Mouse (Mus musculus) macrophage (primary cell): ENCODE data around the gene Strip1. TPM values are rescaled to one million over a fixed set of nuclear protein-coding genes. Genes with fewer than 3 reads are reported as not detected.
"Not testable (repeated sequence)": the region's sequence is repeated elsewhere in the genome, so short reads cannot be mapped to it uniquely, and the experiment has no call there.

ENCODE experiments used
- H3K27ac ChIP-seq: fragments of 350-480 bp; formaldehyde crosslinking; 2 replicates; pipeline ENCODE4 v1.9.0; 2021
- H3K36me3 ChIP-seq: fragments of 350-480 bp; formaldehyde crosslinking; 2 replicates; pipeline ENCODE4 v1.9.0; 2021; ENCODE audit errors: inconsistent target
- H3K4me3 ChIP-seq: fragments of 350-480 bp; formaldehyde crosslinking; 2 replicates; pipeline ENCODE4 v1.9.0; 2021; ENCODE audit errors: inconsistent target
- H3K79me2 ChIP-seq: fragments of 350-480 bp; formaldehyde crosslinking; 2 replicates; pipeline ENCODE4 v1.9.0; 2021; ENCODE audit errors: inconsistent target
- WGBS: methylation state at CpG from one replicate; pipeline ENCODE4 v1.1.7; 2026; ENCODE audit warnings: inconsistent platforms; ENCODE audit not compliant: missing documents; 5-methylcytosine and 5-hydroxymethylcytosine counted together
- polyA plus RNA-seq: library from polyadenylated mRNA; stranded (reverse); fragments of 250-400 nt; gene quantifications from 3 replicates; pipeline ENCODE4 v1.2.4, GENCODE M21; 2018; ENCODE audit warnings: inconsistent platforms
- total RNA-seq, 78 experiments: library from RNA; depleted of rRNA; stranded (reverse); fragments of 250-400 nt; gene quantifications; 1 replicate in 9 of 78; 2 replicates in 24 of 78; 3 replicates in 43 of 78; 4 replicates in 2 of 78; pipeline ENCODE4 v1.2.4; 2018; ENCODE audit warnings: inconsistent platforms in 56 of 78

The Strip1 gene
- total RNA-seq (2018; cell fraction: chromatin; rRNA removed), result 100 to 1,000 TPM in 8 of 26 experiments, 10 to 100 TPM in 18; 32.8 to 162 (median 52.1) TPM
- total RNA-seq (2018; cell fraction: cytosol; rRNA removed), result 10 to 100 TPM; 15.9 to 41.5 (median 19.7) TPM
- total RNA-seq (2018; cell fraction: nucleus; rRNA removed), result 100 to 1,000 TPM in 1 of 26 experiments, 10 to 100 TPM in 25; 28.8 to 104 (median 45.2) TPM
- 17.9 to 32.8 TPM (median 20.6 TPM) in 3 replicates for polyA plus RNA-seq

DNA sequence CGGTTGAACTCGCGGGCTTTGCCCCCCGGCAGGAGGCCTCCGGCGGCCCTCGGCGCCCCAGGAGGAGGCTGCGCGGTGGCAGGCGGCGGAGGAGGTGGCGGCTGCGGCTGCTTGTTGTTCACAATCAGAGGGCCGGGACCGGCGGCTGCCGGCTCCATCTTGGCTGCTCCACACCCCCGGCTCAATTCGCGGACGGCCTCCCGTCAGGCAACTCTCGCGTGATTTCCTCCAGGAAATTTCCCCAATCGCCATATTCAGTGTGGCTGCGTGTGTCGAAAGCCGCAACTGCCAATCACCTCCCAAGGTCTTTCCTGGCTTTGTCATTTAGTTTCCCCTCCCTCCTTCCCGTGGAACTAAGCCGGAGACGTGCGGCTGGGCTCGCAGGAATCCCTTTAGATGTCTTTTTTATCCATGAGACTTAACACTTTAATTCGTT is at the start of gene Strip1:
Gene Strip1 (minus strand): TSS at position 172 of the 436 bp plus-strand sequence.
- Histone ChIP-seq H3K27ac (peak within 1 kb of the TSS; percentile 45), H3K36me3 (peaks cover 13% of the 10 kb centered on the region)

DNA sequence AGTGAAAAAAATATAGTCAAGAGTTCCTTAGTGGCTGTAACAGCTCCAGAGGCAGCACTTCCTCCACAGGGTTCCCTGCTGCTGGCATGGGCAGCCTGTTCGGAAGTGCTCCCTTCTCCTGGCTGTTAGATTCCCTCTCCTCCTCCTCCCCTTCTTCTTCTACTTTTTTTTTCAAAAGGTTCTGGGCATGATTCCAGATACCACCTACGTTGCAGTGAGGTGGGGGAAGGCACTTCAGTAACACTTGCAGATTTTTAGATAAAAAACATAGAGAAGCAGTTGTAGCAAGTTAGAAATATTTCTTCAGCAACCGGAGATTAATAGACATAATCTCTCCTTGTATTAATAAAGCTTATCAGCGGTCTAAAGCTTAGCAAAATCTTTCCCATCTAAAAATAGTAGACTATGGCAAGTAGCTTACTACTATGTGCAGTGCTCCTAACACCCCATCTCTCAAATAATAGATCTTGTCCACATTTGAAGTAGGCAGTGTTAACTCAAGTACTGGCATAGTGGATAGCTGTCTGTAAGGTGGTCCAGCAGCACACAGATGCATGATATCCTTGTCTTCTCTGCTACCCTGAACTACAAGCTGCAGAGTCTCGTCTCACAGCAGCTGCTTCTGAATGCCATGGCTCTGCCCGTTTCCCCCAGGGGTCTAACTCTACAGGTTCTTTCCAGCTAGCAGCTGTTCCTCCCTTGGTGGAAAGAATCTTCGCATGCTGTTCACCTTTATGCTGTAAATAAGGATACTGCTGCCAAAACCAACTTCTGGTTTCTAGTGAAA is 49.5 kb upstream of the Strip1 start:
- WGBS, result 35% methylated on average over 7 of the region's 7 CpGs
- peaks cover 86% of the 10 kb centered on the region for H3K79me2 ChIP-seq
- H3K27ac ChIP-seq, result no peak overlapping the region
- no peak overlapping the region for H3K4me3 ChIP-seq
- no peaks in the 10 kb centered on the region; the same call in 1 of the 2 replicates for H3K36me3 ChIP-seq

More for the DNA sequence above, at the start of gene Strip1:
- Histone ChIP-seq H3K79me2 (peaks cover 28% of the 10 kb centered on the region), H3K4me3 (peak within 1 kb of the TSS; percentile 67)
- WGBS, result under 1% methylated on average over 35 of the region's 35 CpGs

DNA sequence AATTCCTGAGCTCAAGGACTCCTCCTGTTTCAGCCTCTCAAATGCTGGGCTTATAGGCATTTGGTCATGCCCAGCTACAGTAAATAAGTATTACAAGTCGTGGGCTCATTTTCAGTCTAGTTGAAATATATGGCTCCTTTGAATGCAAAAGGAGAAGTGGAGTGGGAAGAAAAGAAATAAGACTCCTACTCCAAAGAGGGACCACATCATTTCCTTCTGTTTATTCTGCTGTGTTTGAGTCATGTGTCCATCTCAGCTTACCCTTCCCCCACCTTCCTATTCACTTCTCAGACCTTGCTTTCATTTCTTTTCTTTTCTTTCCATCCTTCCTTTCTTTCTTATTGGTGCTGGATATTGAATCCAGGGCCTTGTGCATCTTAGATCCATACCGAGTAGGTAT is 40.0 kb upstream of the Strip1 start:
- peaks cover 38% of the 10 kb centered on the region for H3K36me3 ChIP-seq

DNA sequence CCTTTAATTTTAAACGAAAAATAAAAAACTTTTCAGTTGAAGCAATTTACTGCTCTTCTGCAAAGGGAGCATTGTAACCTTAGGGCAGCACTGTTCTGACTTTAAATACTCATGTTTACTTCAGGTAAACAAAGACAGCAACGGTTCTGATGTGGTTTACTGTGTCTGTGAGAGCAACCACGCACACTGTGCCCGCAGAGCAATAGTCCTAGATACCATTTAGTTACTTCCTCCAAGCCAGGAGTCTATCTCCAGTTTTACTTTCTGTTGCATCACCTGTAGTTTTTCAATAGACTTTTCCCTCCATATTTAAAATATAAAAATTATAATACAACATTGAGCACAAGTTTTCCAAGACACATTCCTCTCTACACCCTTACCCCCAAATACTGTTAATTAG is 39.0 kb upstream of the Strip1 start:
- Histone ChIP-seq H3K79me2 (no peaks in the 10 kb centered on the region; the same call in 1 of the 2 replicates), H3K36me3 (peaks cover 47% of the 10 kb centered on the region), H3K27ac (peak overlapping the region; percentile 85), H3K4me3 (no peak overlapping the region)
- 33% methylated on average over 4 of the region's 4 CpGs for WGBS

More for the DNA sequence above, 40.0 kb upstream of the Strip1 start:
- WGBS, result 46% methylated on average over 2 of the region's 2 CpGs
- no peak overlapping the region for H3K4me3 ChIP-seq
- no peaks in the 10 kb centered on the region; the same call in 1 of the 2 replicates for H3K79me2 ChIP-seq
- peak overlapping the region; percentile 85 for H3K27ac ChIP-seq

DNA sequence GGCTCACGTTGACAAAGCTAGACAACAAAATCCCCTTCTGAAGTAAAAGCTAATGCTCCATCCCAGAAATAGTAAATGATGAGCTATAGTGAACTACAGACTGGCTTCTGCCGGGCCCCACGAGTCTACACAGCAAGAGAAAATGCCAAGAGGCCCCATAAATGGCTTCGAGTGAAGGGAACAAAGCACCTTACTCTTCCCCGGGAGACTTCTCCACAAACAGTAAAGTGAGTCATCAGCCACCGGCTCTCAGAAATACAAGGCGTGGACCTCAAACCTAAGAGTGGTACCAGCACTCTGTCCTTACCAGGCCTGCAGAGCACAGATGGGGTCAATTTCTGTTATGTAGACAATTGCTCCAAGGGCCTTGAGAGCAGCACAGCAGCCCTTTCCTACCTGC is 37.3 kb upstream of the Strip1 start:
- WGBS, result 95% methylated on average over 7 of the region's 7 CpGs
- Histone ChIP-seq H3K36me3 (peaks cover 64% of the 10 kb centered on the region), H3K79me2 (no peaks in the 10 kb centered on the region; the same call in 1 of the 2 replicates)

DNA sequence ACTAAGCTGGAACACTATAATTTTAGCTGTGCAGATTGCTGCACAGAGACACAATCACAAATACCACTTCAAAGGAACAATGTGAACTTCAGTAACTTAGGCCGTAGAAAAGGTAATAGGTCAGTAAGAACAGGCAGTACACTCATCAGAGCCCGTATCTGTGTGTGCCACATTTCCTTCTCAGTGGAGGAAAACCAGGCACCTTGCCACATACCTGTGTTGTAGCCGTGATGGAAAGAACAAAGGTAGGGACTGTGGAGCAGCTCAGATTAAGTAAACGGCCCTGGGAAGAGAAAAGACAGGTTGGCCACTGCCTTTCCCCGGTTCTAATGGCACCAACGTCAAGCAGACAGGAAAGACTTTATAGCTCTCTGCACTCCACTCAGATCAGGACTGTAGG is 35.9 kb upstream of the Strip1 start:
- H3K4me3 ChIP-seq, result no peak overlapping the region
- H3K27ac ChIP-seq, result no peak overlapping the region
- 92% methylated on average over 6 of the region's 6 CpGs for WGBS
- H3K79me2 ChIP-seq, result no peaks in the 10 kb centered on the region
- H3K36me3 ChIP-seq, result peaks cover 73% of the 10 kb centered on the region

More for the DNA sequence above, 37.3 kb upstream of the Strip1 start:
- Histone ChIP-seq H3K4me3 (no peak overlapping the region), H3K27ac (no peak overlapping the region)

DNA sequence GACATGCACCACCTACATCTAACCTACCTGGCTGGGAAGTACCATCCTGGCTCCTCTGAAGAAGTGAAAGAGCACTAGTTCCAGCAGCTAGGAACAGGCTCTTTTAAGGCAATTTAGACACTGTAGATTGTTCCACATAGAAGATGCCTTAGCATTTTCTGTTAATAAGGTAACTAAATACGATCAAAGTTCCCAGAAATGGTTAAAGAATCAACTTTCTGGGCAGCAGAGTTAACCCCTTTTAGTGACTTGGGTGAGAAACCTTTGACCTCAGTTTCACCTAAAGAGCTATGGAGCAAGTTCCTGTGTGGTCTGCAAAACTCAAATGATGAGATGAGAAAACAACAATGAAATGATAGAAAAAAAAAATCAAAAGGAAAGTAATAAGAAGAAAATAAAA is 33.1 kb upstream of the Strip1 start:
- no peak overlapping the region for H3K4me3 ChIP-seq
- 94% methylated on average over 1 of the region's 1 CpGs for WGBS
- peaks cover 65% of the 10 kb centered on the region for H3K36me3 ChIP-seq
- H3K79me2 ChIP-seq, result no peaks in the 10 kb centered on the region
- H3K27ac ChIP-seq, result no peak overlapping the region

DNA sequence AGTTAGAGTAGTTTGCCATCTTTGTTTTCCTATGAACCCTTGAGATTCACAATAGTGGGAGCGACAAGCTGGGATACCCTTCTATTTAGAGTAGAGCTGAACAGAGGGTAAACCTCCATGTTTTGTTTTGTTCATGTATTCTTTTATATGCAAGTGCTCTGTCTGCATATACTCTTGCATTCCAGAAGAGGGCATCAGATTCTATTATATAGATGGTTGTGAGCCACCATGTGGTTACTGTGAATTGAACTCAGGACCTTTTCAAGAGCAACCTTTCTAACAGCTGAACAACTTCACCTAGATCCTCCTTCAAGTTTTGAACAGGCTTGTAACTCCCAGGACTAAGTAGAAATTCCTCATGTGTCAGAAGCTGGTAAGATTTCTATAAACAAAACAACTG is 27.5 kb upstream of the Strip1 start:
- WGBS, result 100% methylated on average over 1 of the region's 1 CpGs
- no peak overlapping the region for H3K4me3 ChIP-seq
- no peaks in the 10 kb centered on the region for H3K79me2 ChIP-seq
- H3K36me3 ChIP-seq, result peaks cover 11% of the 10 kb centered on the region
- H3K27ac ChIP-seq, result no peak overlapping the region

DNA sequence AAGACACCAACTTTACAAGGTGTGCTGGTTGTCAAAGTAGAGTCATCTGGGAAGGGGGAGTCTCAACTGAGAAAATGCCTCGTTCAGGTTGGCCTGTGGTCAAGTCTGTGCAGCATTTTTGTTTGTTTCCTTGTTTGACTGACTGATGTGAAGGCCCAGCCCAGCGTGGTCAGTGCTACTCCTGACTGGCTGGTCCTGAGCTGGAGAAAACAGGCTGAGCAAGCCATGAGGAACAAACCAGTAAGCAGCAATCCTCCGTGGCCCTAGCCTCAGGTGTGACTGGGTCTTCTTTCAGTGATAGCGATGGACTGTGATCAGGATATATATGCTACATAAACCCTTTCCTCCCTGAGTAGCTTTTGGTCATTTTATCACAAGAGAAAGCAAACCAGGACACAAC is 25.4 kb upstream of the Strip1 start:
- Histone ChIP-seq H3K27ac (no peak overlapping the region), H3K79me2 (no peaks in the 10 kb centered on the region), H3K36me3 (no peaks in the 10 kb centered on the region), H3K4me3 (no peak overlapping the region)
- 74% methylated on average over 3 of the region's 4 CpGs for WGBS

DNA sequence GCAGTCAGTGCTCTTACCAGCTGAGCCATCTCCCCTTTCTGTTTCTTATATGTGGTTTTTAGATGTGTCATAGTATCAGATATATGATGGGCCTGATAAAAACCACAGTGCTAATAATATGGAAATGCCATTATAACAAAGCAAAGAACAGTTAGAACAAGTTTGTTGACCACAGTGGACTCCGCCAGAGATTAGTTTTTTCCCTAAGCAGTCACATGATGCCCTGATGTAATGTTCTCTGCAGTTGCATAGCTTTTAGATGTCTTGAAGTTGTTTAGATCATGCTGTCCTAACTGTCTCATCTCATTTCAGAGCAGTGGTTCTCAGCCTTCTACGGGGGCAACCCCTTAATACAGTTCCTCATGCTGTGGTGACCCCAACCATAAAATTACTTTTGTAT is 24.7 kb upstream of the Strip1 start:
- Histone ChIP-seq H3K79me2 (no peaks in the 10 kb centered on the region), H3K27ac (no peak overlapping the region)
- WGBS, result 83% methylated on average over 2 of the region's 2 CpGs

DNA sequence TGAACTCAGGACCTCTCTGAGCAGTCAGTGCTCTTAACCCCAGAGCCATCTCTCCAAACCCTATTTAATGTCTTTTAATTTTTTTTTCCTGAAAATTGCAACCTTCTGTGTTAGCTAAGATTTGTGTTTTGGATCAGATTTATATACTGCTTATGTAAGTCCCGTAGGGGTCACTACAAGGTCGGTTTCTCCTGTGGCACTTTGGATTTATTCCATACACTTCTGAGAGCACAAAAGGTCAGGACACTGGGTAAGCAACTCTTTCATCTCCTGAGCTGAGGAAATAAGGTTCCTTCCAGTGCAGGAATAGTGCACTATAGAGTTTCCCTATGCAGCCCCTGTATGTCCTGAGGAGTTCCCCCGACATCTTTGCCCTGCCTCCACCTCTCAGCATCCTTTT is 24.0 kb upstream of the Strip1 start:
- no peak overlapping the region for H3K27ac ChIP-seq
- H3K36me3 ChIP-seq, result no peaks in the 10 kb centered on the region
- 92% methylated on average over 3 of the region's 3 CpGs for WGBS
- no peaks in the 10 kb centered on the region for H3K79me2 ChIP-seq
- no peak overlapping the region for H3K4me3 ChIP-seq

More for the DNA sequence above, 24.7 kb upstream of the Strip1 start:
- Histone ChIP-seq H3K36me3 (no peaks in the 10 kb centered on the region), H3K4me3 (no peak overlapping the region)

DNA sequence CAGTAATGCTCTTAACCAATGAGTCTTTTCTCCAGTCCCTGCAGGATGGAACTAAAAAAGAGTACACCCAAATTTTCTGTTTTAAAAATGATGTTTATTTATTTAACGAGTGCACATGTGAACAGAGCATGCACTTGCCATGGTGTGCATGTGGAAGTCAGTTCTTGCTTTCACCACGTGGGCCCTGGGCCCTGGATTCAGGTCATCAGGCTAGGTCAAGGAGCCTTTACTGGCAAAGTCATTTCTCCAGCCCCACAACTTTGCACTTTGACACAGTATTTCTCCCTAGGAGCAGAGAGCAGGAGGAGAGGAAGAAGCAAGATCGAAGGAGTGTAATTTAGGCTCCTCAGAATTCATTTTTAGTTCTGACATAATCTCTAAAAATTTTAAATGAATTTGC is 23.4 kb upstream of the Strip1 start:
- 90% methylated on average over 3 of the region's 3 CpGs for WGBS
- H3K79me2 ChIP-seq, result no peaks in the 10 kb centered on the region
- H3K4me3 ChIP-seq, result no peak overlapping the region
- H3K27ac ChIP-seq, result no peak overlapping the region
- H3K36me3 ChIP-seq, result no peaks in the 10 kb centered on the region

DNA sequence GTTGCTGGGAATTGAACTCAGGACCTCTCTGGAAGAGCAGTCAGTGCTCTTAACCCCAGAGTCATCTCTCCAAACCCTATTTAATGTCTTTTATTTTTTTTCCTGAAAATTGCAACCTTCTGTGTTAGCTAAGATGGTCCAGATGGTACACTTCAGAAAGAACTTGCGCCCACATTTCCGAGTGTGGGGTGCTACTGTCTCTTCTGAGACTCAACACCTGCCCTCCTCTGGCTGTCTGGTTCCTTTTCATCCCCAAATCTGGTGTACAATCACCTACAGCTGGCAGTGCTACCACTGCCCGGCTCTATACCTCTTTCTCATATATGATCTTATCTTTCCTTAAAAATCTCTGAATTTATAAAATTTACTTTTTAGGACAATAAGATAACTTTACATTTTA is 21.5 kb upstream of the Strip1 start:
- Histone ChIP-seq H3K4me3 (no peak overlapping the region), H3K27ac (no peak overlapping the region), H3K79me2 (no peaks in the 10 kb centered on the region), H3K36me3 (no peaks in the 10 kb centered on the region)
- WGBS, result 94% methylated on average over 3 of the region's 3 CpGs

DNA sequence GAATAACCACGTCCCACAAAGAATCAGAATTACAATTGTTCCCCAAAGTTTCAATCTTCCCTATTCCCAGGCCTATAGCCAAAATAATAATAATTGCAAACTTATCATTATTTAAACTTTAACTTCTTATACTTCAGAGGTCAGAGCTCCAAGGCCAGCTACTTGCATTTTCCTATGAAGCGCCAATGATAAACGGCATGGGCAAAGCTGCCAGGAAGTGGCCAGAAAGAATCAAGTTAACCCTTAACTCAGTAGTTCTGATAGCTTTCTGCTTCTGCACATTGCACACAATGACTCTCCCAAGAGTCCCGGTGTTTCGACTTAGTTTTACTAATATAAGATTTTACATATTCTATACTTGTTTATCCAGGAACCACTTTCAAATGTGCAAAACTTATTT is 18.8 kb upstream of the Strip1 start:
- H3K4me3 ChIP-seq, H3K79me2 ChIP-seq, H3K27ac ChIP-seq, H3K36me3 ChIP-seq: not testable (repeated sequence)
- 59% methylated on average over 5 of the region's 5 CpGs for WGBS

DNA sequence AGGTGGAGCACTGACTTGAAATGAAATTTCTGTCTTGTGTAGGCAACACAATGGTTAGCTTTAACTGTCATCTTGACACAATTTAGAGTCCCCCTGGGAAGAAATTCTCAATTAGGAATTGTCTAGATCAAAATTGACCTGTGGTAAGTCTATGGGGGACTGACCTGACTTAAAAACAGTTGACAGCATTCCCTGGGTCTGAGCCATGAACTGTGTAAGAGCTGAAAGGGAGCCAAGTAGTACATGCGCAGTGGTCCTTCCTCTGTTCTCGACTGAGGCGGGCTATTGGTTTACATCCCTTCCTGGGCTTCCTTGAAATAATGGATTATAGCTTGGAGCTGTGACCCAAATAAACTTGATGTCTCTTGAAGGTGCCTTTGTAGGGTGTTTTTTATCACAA is 15.5 kb upstream of the Strip1 start:
- WGBS, result 100% methylated on average over 3 of the region's 3 CpGs
- Histone ChIP-seq H3K36me3 (no peaks in the 10 kb centered on the region), H3K4me3 (no peak overlapping the region)

More for the DNA sequence above, 15.5 kb upstream of the Strip1 start:
- H3K27ac ChIP-seq, result no peak overlapping the region
- no peaks in the 10 kb centered on the region for H3K79me2 ChIP-seq
